Mouse (Mus musculus) intestine, embryonic 14.5 days (tissue): Measurements from ENCODE around the gene Abca13. TPM values are rescaled to one million over a fixed set of nuclear protein-coding genes. Genes with fewer than 3 reads are reported as not detected.

Experiments
- ATAC-seq: fragments of 200-750 bp; cut with Nextera tagmentation; replicated peaks from 2 replicates; pipeline ENCODE4 v1.8.0; 2017; ENCODE audit warnings: low read depth, moderate number of reproducible peaks, moderate TSS enrichment, moderate library complexity; ENCODE audit not compliant: low FRiP score, low TSS enrichment
- DNase-seq: peaks from one replicate; pipeline ENCODE4 v3.0.0-alpha.2; 2018; ENCODE audit warnings: low spot score
- H3K27ac ChIP-seq: fragments of 300-500 bp; sonication (generic); 2 replicates; pipeline ENCODE4 v1.5.1; 2014; ENCODE audit warnings: low read depth, mild to moderate bottlenecking, control low read depth
- H3K27me3 ChIP-seq: fragments of 300-500 bp; sonication (generic); replicated peaks from 2 replicates; pipeline ENCODE4 v1.6.1; 2014; ENCODE audit warnings: low read length, control low read depth; ENCODE audit not compliant: control insufficient read depth, insufficient read depth
- H3K36me3 ChIP-seq: fragments of 300-500 bp; sonication (generic); 2 replicates; pipeline ENCODE4 v1.6.1; 2014; ENCODE audit warnings: low read length, control low read depth; ENCODE audit not compliant: control insufficient read depth, insufficient read depth
- H3K4me1 ChIP-seq: fragments of 300-500 bp; sonication (generic); replicated peaks from 2 replicates; pipeline ENCODE4 v1.6.1; 2014; ENCODE audit warnings: low read length, control low read depth, mixed read lengths; ENCODE audit not compliant: control insufficient read depth, insufficient read depth
- H3K4me2 ChIP-seq: fragments of 300-500 bp; sonication (generic); 2 replicates; pipeline ENCODE4 v1.6.1; 2014; ENCODE audit warnings: low read length
- H3K4me3 ChIP-seq: fragments of 300-500 bp; sonication (generic); 2 replicates; pipeline ENCODE4 v1.5.1; 2014; ENCODE audit warnings: low read depth, low read length, control low read depth, mixed read lengths
- H3K9ac ChIP-seq: fragments of 300-500 bp; sonication (generic); 2 replicates; pipeline ENCODE4 v1.6.1; 2014; ENCODE audit warnings: mild to moderate bottlenecking, low read length
- H3K9me3 ChIP-seq: fragments of 300-500 bp; sonication (generic); 2 replicates; pipeline ENCODE4 v1.6.1; 2016; ENCODE audit warnings: low read length, control low read depth; ENCODE audit not compliant: control insufficient read depth
- WGBS: fragments of 180-500 bp; shearing (Covaris S2); extraction: QIAGEN DNeasy Blood & Tissue Kit; methylation state at CpG from one replicate; pipeline ENCODE4 v1.1.7; 2014; 5-methylcytosine and 5-hydroxymethylcytosine counted together
- polyA plus RNA-seq: library from polyadenylated mRNA; unstranded; fragments of >200 nt; fragmentation: Nextera tagmentation; extraction: Ambion mirVana; gene quantifications from 2 replicates; pipeline ENCODE4 v1.2.1, GENCODE M21; 2014

Gene Abca13
- polyA plus RNA-seq, 1 experiment from 2014 or later: 0.07 TPM

DNA sequence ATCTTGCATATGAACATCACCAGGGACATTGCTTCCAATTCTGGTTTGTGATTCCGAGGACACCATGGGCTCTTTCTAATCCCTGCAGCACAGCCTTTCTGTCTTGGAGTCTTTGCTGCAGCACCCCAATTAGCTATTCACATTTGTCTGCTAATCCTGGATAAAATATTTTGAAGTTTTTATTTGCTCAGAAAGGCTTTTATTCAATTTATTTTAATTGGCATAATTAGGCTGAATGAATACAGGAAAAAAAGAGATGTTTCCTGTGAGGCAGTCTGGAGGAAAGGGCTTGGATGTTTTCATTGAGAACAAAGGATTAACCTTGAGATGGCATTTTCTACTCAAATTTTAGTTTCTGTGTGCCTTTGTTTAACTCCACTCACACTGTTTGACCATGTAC lies 428.2 kb downstream of the Abca13 start:
- Histone ChIP-seq H3K27ac (no peak overlapping the region), H3K27me3 (no peaks in the 10 kb centered on the region), H3K4me2 (no peak overlapping the region), H3K4me1 (no peaks in the 10 kb centered on the region), H3K4me3 (no peak overlapping the region), H3K9me3 (no peaks in the 10 kb centered on the region), H3K9ac (no peak overlapping the region), H3K36me3 (no peaks in the 10 kb centered on the region)
- DNase-seq: no peak
- no peak for ATAC-seq
- 72% methylated on average over 1 of the region's 1 CpGs for WGBS

DNA sequence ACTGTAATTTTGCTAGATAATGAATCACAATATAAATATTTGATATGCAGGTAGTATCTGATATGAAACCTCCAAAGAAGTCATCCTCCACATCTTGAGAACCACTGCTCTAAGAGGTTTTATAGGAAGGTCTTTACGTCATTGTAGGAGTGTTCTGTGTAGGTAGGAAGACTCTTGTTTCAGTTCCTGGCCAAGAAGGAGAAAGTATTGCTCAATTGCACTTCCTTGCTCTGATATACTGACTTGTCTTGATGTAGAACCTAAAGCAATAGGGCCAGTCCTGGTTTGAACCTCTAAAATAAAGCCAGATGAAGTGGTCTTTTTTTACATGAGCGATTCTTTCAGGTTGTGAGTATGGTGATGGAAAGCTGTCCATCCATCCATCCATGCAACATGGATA lies 431.1 kb downstream of the Abca13 start:
- Histone ChIP-seq H3K9me3 (no peaks in the 10 kb centered on the region), H3K4me1 (no peaks in the 10 kb centered on the region), H3K4me2 (no peak overlapping the region), H3K9ac (no peak overlapping the region), H3K27ac (no peak overlapping the region), H3K4me3 (no peak overlapping the region), H3K36me3 (no peaks in the 10 kb centered on the region), H3K27me3 (no peaks in the 10 kb centered on the region)
- WGBS: 86% methylated on average over 2 of the region's 2 CpGs
- ATAC-seq: no peak
- no peak for DNase-seq

DNA sequence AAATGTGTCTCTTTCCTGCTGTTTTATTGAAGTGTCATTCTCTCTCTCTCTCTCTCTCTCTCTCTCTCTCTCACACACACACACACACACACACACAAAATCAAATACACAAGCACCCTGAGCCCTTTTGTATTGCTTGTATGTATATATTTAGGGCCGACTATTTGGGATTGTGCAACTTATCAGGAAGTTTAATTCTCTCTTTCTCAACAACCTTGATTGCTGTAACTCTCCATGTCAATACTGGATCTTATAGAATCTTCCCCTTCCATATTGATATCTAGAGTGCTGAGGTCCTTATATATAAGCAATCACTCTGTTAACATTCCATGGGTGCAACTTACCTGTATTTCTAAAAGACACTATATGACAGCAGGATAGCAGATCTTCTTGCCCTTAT lies 433.0 kb downstream of the Abca13 start:
- 76% methylated on average over 1 of the region's 1 CpGs for WGBS
- Histone ChIP-seq H3K4me3 (no peak overlapping the region), H3K9me3 (no peaks in the 10 kb centered on the region), H3K4me2 (no peak overlapping the region), H3K27ac (no peak overlapping the region), H3K36me3 (no peaks in the 10 kb centered on the region), H3K9ac (no peak overlapping the region), H3K27me3 (no peaks in the 10 kb centered on the region), H3K4me1 (no peaks in the 10 kb centered on the region)
- ATAC-seq: no peak
- no peak for DNase-seq

DNA sequence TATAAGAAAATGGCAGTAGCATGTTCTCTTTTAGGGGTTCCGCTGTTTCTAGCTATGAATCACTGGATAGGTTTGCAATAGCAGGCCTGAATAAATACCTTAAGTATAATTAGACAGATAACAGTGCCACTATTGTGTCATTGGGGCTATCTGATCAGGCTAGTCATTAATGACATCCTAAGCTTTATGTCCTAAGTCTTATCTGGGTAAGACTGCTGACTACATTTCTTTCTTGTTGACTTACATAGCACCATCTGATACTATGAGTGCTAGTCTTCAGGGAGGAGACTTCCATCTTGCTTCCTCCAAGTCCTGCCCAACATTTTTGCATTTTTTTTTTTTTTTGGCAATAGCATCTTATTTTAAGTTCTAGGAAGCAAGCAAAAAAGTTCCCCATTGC lies 434.1 kb downstream of the Abca13 start:
- Histone ChIP-seq H3K27me3 (no peaks in the 10 kb centered on the region), H3K9ac (no peak overlapping the region), H3K9me3 (no peaks in the 10 kb centered on the region), H3K27ac (no peak overlapping the region), H3K4me1 (no peaks in the 10 kb centered on the region), H3K4me3 (no peak overlapping the region), H3K36me3 (no peaks in the 10 kb centered on the region), H3K4me2 (no peak overlapping the region)
- DNase-seq (no peak), ATAC-seq (no peak)
- 80% methylated on average over 1 of the region's 1 CpGs for WGBS

DNA sequence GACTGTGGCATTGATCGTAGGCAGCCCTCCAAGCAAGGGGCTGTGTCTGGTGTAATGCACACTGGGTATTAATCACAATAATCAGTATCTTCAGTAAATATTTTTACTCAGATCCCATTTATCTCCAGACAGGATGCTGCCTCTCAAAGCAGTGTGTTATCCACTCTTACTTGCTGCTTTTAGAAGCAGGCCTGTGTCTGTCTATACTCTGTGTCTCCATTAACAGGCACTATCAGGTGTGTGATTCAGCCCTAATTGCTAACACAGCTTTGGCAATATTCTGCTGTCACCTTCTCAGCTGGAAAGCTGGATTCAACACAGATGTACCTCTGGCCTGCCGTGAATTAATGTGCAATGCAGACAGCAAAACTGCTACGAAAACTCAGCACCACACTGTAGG lies 455.5 kb downstream of the Abca13 start:
- no peaks in the 10 kb centered on the region for H3K27me3 ChIP-seq
- H3K9ac ChIP-seq: no peak overlapping the region
- WGBS: 57% methylated on average over 3 of the region's 3 CpGs
- no peak overlapping the region for H3K4me3 ChIP-seq
- no peaks in the 10 kb centered on the region for H3K4me1 ChIP-seq
- DNase-seq (no peak), ATAC-seq (no peak)
- H3K27ac ChIP-seq: no peak overlapping the region
- no peaks in the 10 kb centered on the region for H3K36me3 ChIP-seq
- no peak overlapping the region for H3K4me2 ChIP-seq
- no peaks in the 10 kb centered on the region for H3K9me3 ChIP-seq

DNA sequence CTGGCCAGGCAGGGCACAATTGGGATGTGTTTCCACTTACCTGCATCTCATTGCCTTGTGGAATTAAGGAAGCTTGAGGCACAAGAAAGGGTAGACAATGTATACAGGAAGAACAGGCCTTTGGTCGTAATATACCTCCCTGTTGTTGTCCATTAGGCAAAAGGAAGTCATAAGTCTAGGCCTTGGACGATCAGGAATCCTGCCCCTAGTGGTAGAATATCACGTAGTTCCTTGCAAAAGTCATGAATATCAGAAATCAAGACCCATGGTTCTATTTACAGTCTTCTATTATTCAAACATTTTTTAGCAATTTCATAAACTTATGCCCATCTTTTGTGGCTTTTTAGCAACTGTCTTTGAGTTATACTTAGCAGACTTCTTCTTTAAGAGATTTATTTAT lies 456.2 kb downstream of the Abca13 start:
- H3K9me3 ChIP-seq: no peaks in the 10 kb centered on the region
- H3K27me3 ChIP-seq: no peaks in the 10 kb centered on the region
- ATAC-seq (no peak), DNase-seq (no peak)
- H3K27ac ChIP-seq: no peak overlapping the region
- no peak overlapping the region for H3K4me3 ChIP-seq
- 52% methylated on average over 3 of the region's 3 CpGs for WGBS
- H3K4me2 ChIP-seq: no peak overlapping the region
- no peaks in the 10 kb centered on the region for H3K36me3 ChIP-seq
- no peaks in the 10 kb centered on the region for H3K4me1 ChIP-seq
- no peak overlapping the region for H3K9ac ChIP-seq

DNA sequence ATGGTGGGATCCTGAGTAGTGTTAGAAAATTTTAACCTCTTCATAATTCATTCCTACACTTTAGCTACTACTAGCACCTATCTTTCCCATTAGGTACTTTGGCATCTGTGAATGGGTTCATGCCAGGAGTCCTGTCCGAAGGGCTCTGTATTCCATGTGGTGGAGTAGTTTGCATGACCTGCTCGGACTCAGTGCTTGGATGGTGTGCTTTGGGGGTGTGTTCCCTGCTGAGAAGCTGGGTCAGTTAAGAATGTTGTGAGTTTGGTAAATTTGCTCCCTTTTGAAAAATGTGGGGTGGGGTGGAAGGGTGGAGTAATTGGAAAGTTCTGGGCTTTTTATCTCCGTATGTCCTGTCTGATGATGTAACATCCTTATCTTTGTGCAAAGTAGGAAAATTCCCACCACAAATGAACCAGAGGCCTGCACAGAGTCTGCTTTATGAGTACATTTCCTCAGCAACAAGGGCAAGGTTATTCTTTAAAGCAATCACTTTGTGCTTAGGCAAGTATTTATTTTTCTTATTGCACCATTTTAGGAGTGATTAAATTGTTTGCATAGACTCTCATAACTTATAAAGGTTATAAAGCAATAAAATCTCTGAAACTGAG lies 475.0 kb downstream of the Abca13 start:
- Histone ChIP-seq H3K9ac (no peak overlapping the region), H3K9me3 (no peaks in the 10 kb centered on the region), H3K4me2 (no peak overlapping the region), H3K4me3 (no peak overlapping the region), H3K27me3 (no peaks in the 10 kb centered on the region), H3K36me3 (no peaks in the 10 kb centered on the region), H3K27ac (no peak overlapping the region), H3K4me1 (no peaks in the 10 kb centered on the region)
- DNase-seq (no peak), ATAC-seq (peak; percentile 87)
- WGBS: 60% methylated on average over 3 of the region's 3 CpGs

DNA sequence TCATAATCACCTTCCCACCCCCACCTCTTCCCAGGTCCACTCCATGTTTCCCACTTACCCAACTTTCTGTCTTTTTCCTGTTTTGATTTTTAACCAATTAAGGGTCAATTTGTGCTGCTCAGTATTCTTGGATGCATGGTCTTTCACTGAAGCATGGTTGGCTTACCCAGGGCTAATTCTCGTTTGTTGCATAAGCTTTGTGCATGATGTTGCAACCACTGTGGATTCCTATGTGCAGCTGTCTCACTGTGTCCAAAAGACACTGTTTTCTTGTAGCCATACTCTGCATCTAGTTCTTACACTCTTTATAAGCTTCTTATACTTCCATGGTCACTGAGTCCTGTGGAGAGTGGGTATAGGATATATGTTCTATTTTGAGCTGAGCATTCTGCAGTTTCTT lies 477.7 kb downstream of the Abca13 start:
- Histone ChIP-seq H3K4me1 (no peaks in the 10 kb centered on the region), H3K4me3 (no peak overlapping the region), H3K4me2 (no peak overlapping the region), H3K27me3 (no peaks in the 10 kb centered on the region), H3K36me3 (no peaks in the 10 kb centered on the region), H3K9ac (no peak overlapping the region), H3K9me3 (no peaks in the 10 kb centered on the region), H3K27ac (no peak overlapping the region)
- DNase-seq: no peak
- ATAC-seq: no peak
- 75% methylated on average over 1 of the region's 1 CpGs for WGBS

DNA sequence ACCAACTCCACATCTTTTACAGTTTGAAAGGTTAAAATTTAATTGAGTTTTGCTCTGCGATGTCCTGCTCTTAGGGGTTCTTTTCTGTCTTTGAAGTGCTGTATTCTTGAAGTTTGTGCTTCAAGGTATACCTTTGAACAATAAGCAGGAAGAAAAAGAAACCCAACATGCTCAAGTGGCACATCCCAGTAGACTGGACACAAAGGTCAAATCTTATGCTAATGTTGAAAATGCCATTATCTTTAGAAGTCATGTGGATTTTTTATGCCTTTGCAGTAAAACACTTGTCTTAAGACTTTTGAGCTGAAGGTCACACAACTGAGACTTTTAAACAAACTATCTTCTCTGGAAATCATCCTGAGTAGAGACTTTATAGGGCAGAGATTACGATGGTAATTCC lies 493.2 kb downstream of the Abca13 start:
- 81% methylated on average over 2 of the region's 2 CpGs for WGBS
- no peak overlapping the region for H3K4me3 ChIP-seq
- H3K27me3 ChIP-seq: no peaks in the 10 kb centered on the region
- H3K36me3 ChIP-seq: no peaks in the 10 kb centered on the region
- no peak overlapping the region for H3K9ac ChIP-seq
- H3K27ac ChIP-seq: no peak overlapping the region
- DNase-seq: no peak
- no peak overlapping the region for H3K4me2 ChIP-seq
- H3K4me1 ChIP-seq: no peaks in the 10 kb centered on the region
- H3K9me3 ChIP-seq: no peaks in the 10 kb centered on the region
- ATAC-seq: no peak
